ENCODE assay signal across 8 mouse cellular contexts in genomic region chr14:48493896-48494295, GRCm38 (mm10). TPM values are rescaled to one million over a fixed set of nuclear protein-coding genes. Genes with fewer than 3 reads are reported as not detected.
A peak's percentile ranks its signal among the peaks of the same experiment; 100 is the strongest.
DNase-seq lines count a peak whose midpoint lies in the region; ATAC-seq and TF ChIP-seq lines count a peak whose summit lies in the region.

No protein-coding gene starts in this region.

- ATAC-seq in forebrain, embryonic 13.5 days, result no peak
- peak; percentile 61 for ATAC-seq in hindbrain, postnatal 0 days
- peak; percentile 54 for ATAC-seq in megakaryocyte, adult 5-6 weeks (ENCODE audit: poor library complexity, severe bottlenecking)

- 0 out of 2 replicates have a peak, but pooled peaks cover 2% of the 10 kb centered on the region for H3K4me1 ChIP-seq in forebrain, embryonic 10.5 days
- H3K4me1 ChIP-seq in forebrain, embryonic 13.5 days, result no peaks in the 10 kb centered on the region
- no peaks in the 10 kb centered on the region for H3K4me1 ChIP-seq in hindbrain, postnatal 0 days (ENCODE audit: insufficient read depth, low read length)

- H3K36me3 ChIP-seq in forebrain, embryonic 10.5 days (replicated peaks), result peaks cover 18% of the 10 kb centered on the region
- H3K36me3 ChIP-seq in forebrain, embryonic 13.5 days (ENCODE audit: poor library complexity, severe bottlenecking), result peaks cover 23% of the 10 kb centered on the region; the same call in 1 of the 2 replicates
- no peaks in the 10 kb centered on the region for H3K36me3 ChIP-seq in hindbrain, postnatal 0 days (ENCODE audit: insufficient read depth, low read length)

- peak; percentile 85 for TF ChIP-seq CTCF in hindbrain, postnatal 0 days (IDR thresholded peaks at IDR 0.05; ENCODE audit: low read depth)

- H3K9me3 ChIP-seq in forebrain, embryonic 10.5 days, result no peaks in the 10 kb centered on the region
- no peaks in the 10 kb centered on the region for H3K9me3 ChIP-seq in forebrain, embryonic 13.5 days (replicated peaks)
- H3K9me3 ChIP-seq in hindbrain, postnatal 0 days (ENCODE audit: low read length), result no peaks in the 10 kb centered on the region

- DNase-seq in forebrain, embryonic 10.5 days (ENCODE audit: extremely low spot score, low spot score), result peak; percentile 50
- peak; percentile 8 for DNase-seq in ovary, postnatal 14 days (ENCODE audit: low spot score)
- no peak for DNase-seq in ovary, postnatal 10 days (ENCODE audit: low spot score)
- DNase-seq in c-Kit-positive CD71-positive TER-119-positive erythroid progenitor cells, embryonic 14.5 days (ENCODE audit: low spot score), result peak; percentile 10
- DNase-seq in hindbrain, postnatal 0 days (ENCODE audit: low spot score), result peak; percentile 76
- DNase-seq in thymus, postnatal 14 days, result peak; percentile 71

- H3K27ac ChIP-seq in forebrain, embryonic 10.5 days, result no peak overlapping the region
- H3K27ac ChIP-seq in forebrain, embryonic 13.5 days, result no peak overlapping the region
- H3K27ac ChIP-seq in hindbrain, postnatal 0 days, result no peak overlapping the region

- no peaks in the 10 kb centered on the region for H3K27me3 ChIP-seq in forebrain, embryonic 10.5 days (ENCODE audit: poor library complexity, severe bottlenecking)
- H3K27me3 ChIP-seq in forebrain, embryonic 13.5 days, result no peaks in the 10 kb centered on the region
- H3K27me3 ChIP-seq in hindbrain, postnatal 0 days (ENCODE audit: insufficient read depth, low read length), result no peaks in the 10 kb centered on the region

- no peak overlapping the region for H3K4me2 ChIP-seq in forebrain, embryonic 13.5 days
- H3K4me2 ChIP-seq in hindbrain, postnatal 0 days (ENCODE audit: low read depth, low read length), result no peak overlapping the region

- no peak overlapping the region for H3K4me3 ChIP-seq in forebrain, embryonic 10.5 days
- H3K4me3 ChIP-seq in forebrain, embryonic 13.5 days, result no peak overlapping the region
- H3K4me3 ChIP-seq in hindbrain, postnatal 0 days (ENCODE audit: low read length), result no peak overlapping the region

- no peak overlapping the region for H3K9ac ChIP-seq in forebrain, embryonic 13.5 days
- no peak overlapping the region for H3K9ac ChIP-seq in hindbrain, postnatal 0 days (replicated peaks; ENCODE audit: low read length)

- WGBS in forebrain, embryonic 10.5 days, result 20% methylated on average over 4 of the region's 4 CpGs
- 26% methylated on average over 4 of the region's 4 CpGs for WGBS in forebrain, embryonic 13.5 days
- 28% methylated on average over 4 of the region's 4 CpGs for WGBS in hindbrain, postnatal 0 days

RNA-seq across cellular contexts. Expression of gene Tmem260, which starts 48.0 kb away (rescaled TPM):
- polyA plus RNA-seq in forebrain, embryonic 10.5 days (2016; fragmentation: Nextera tagmentation; extraction: Ambion mirVana), result 18.5 and 18.7 TPM in 2 replicates
- polyA plus RNA-seq in forebrain, embryonic 13.5 days (2015; fragmentation: Nextera tagmentation; extraction: Ambion mirVana), result 16.5 and 18.4 TPM in 2 replicates
- 13.1 and 16.6 TPM in 2 replicates for total RNA-seq in hindbrain, postnatal 0 days (2014; rRNA removed)
- 11.0 and 11.4 TPM in 2 replicates for polyA plus RNA-seq in hindbrain, postnatal 0 days (2015; fragmentation: Nextera tagmentation; extraction: Ambion mirVana)
- total RNA-seq in megakaryocyte, adult 5-6 weeks (2015), result 18.6 and 20.6 TPM in 2 replicates
- 15.6 and 16.7 TPM in 2 replicates for total RNA-seq in megakaryocyte, adult 5-6 weeks (2017)
